Mouse (Mus musculus) layer of hippocampus, postnatal 25 days (tissue): ENCODE results near the gene Aktip. TPM values are rescaled to one million over a fixed set of nuclear protein-coding genes. Genes with fewer than 3 reads are reported as not detected.

Source experiments
- DNase-seq, 2 experiments: peaks; one replicate each; pipeline ENCODE4 v3.0.0; 2022; ENCODE audit warnings: mixed read lengths in 2 of 2, low spot score in 1 of 2; ENCODE audit errors: extremely low spot score in 1 of 2
- total RNA-seq, 2 experiments: library from RNA; stranded (reverse); gene quantifications; 2 replicates each; pipeline ENCODE4 v1.2.3; 2021

The Aktip gene
- total RNA-seq, 2 experiments from 2014 or later = 88.4 to 92.4 TPM

DNA sequence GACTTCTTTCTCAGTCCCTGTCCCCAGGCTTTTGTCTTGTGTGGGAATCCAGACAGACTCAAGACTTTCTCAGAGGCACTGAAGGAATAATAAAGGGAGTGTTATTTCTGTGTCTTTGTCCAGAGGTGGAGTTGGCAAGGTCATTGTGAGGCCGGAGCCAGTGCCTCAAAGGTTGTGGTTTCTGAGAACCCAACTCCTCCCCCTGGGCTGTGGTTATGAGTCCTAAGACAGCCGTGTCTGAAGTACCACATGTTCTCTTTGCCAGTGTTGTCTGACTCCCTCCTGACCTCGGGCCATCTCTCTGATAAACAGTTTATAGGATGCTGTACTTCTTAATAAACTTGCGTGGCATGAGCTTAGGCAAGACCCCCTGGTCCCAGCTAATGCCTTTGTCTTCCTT, 134.6 kb downstream of the Aktip start:
- no peak for DNase-seq

Other genes with a start within 250 kb of the Aktip start
- 10 to 100 TPM; 35.7 to 38.4 TPM for gene Rbl2, start 129.9 kb downstream of the Aktip start, total RNA-seq
- gene Rpgrip1l, start 113.3 kb upstream of the Aktip start, total RNA-seq = 10 to 100 TPM; 21.7 to 21.8 TPM
- 100 to 1,000 TPM; 138 TPM for gene Fto, start 113.5 kb upstream of the Aktip start, total RNA-seq